Mouse (Mus musculus): ENCODE results near the gene Insr. TPM values are rescaled to one million over a fixed set of nuclear protein-coding genes. Genes with fewer than 3 reads are reported as not detected.

Gene Insr
- polyA plus RNA-seq, 1 experiment from 2014 or later: 56.9 TPM

DNA sequence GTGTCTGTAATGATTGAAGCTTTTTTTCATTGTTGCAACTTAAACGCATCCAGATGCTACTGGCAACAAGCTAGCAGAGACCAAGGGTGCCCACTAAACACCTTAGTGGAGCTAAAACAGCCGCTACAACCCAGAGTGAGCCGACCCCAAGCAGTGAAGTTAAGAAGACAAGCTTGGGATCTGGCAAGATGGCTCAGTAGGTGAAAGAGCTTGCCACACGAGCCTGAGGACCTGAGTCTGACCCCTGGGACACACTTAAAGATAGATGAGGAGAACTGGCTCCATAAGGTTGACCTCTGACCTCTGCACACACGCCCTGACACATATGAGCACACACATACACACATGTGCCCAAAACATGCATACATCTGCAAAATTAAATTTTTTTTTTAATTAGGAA, 4.2 kb downstream of the Insr start:
- WGBS: 74% methylated on average over 5 of the region's 5 CpGs
- peaks cover 9% of the 10 kb centered on the region for H3K36me3 ChIP-seq (ENCODE audit: control insufficient read depth, insufficient read depth, low read length)
- H3K27me3 ChIP-seq (ENCODE audit: control insufficient read depth, insufficient read depth, low read length): no peaks in the 10 kb centered on the region
- no peak overlapping the region for H3K4me3 ChIP-seq (ENCODE audit: control insufficient read depth in 1 of 2, insufficient read depth in 1 of 2, low read depth in 1 of 2, low read length in 2 of 2)
- no peak overlapping the region for H3K9ac ChIP-seq (ENCODE audit: low read length)
- ATAC-seq (ENCODE audit: insufficient number of reproducible peaks, insufficient read depth, low FRiP score, low read depth): no peak
- H3K9me3 ChIP-seq (ENCODE audit: control insufficient read depth, low read length): no peaks in the 10 kb centered on the region
- no peak overlapping the region for H3K4me2 ChIP-seq (ENCODE audit: low read length)
- peaks cover 7 to 41% of the 10 kb centered on the region in 2 experiments for H3K4me1 ChIP-seq (ENCODE audit: control insufficient read depth in 2 of 2, insufficient read depth in 2 of 2, low read length in 2 of 2)
- H3K27ac ChIP-seq (replicated peaks in 1 of 2; ENCODE audit: control insufficient read depth in 1 of 2, insufficient read depth in 1 of 2, low read depth in 2 of 2, low read length in 2 of 2): no peak overlapping the region

DNA sequence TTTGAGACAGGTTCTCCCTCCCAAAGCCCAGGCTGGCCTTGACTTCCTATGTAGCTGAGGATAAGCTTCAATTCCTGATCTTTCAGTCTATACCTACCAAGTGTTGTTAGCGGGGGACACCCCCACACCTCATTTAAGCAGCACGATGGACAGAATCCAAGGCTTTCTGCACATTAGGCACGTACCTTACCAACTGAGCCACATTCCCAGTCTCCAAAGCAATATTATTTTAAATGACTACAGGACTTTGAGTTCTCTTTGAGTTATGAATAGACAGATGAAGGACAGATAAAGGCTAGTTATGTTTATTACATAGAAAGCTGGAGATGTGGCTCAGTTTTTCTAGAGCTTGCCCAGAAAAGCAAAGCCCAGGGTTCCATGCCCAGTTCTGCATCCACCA, 5.6 kb downstream of the Insr start:
- H3K27ac ChIP-seq (replicated peaks in 1 of 2; ENCODE audit: control insufficient read depth in 1 of 2, insufficient read depth in 1 of 2, low read depth in 2 of 2, low read length in 2 of 2): no peak overlapping the region
- no peak for ATAC-seq (ENCODE audit: insufficient number of reproducible peaks, insufficient read depth, low FRiP score, low read depth)
- no peak overlapping the region for H3K4me3 ChIP-seq (ENCODE audit: control insufficient read depth in 1 of 2, insufficient read depth in 1 of 2, low read depth in 1 of 2, low read length in 2 of 2)
- H3K9ac ChIP-seq (ENCODE audit: low read length): no peak overlapping the region
- 93% methylated on average over 3 of the region's 3 CpGs for WGBS
- H3K9me3 ChIP-seq (ENCODE audit: control insufficient read depth, low read length): no peaks in the 10 kb centered on the region
- H3K4me2 ChIP-seq (ENCODE audit: low read length): no peak overlapping the region
- H3K36me3 ChIP-seq (ENCODE audit: control insufficient read depth, insufficient read depth, low read length): peaks cover 9% of the 10 kb centered on the region
- peaks cover 7 to 37% of the 10 kb centered on the region in 2 experiments for H3K4me1 ChIP-seq (ENCODE audit: control insufficient read depth in 2 of 2, insufficient read depth in 2 of 2, low read length in 2 of 2)
- H3K27me3 ChIP-seq (ENCODE audit: control insufficient read depth, insufficient read depth, low read length): no peaks in the 10 kb centered on the region

- Histone ChIP-seq H3K4me2 (ENCODE audit: low read length) (no peak overlapping the region), H3K9ac (ENCODE audit: low read length) (no peak overlapping the region), H3K9me3 (ENCODE audit: control insufficient read depth, low read length) (no peaks in the 10 kb centered on the region), H3K27me3 (ENCODE audit: control insufficient read depth, insufficient read depth, low read length) (no peaks in the 10 kb centered on the region), H3K36me3 (ENCODE audit: control insufficient read depth, insufficient read depth, low read length) (peaks cover 2% of the 10 kb centered on the region; the same call in 1 of the 2 replicates), H3K27ac (replicated peaks in 1 of 2; ENCODE audit: control insufficient read depth in 1 of 2, insufficient read depth in 1 of 2, low read depth in 2 of 2, low read length in 2 of 2) (no peak overlapping the region), H3K4me1 (ENCODE audit: control insufficient read depth in 2 of 2, insufficient read depth in 2 of 2, low read length in 2 of 2) (peaks cover 0 to 7% of the 10 kb centered on the region in 2 experiments; a peak in 2 of 4 replicates), H3K4me3 (ENCODE audit: control insufficient read depth in 1 of 2, insufficient read depth in 1 of 2, low read depth in 1 of 2, low read length in 2 of 2) (no peak overlapping the region)
- no peak for ATAC-seq (ENCODE audit: insufficient number of reproducible peaks, insufficient read depth, low FRiP score, low read depth)
- 69% methylated on average over 3 of the region's 3 CpGs for WGBS
Observed at GRCm38 (mm10) chr8:3267449-3267761, 12.0 kb downstream of the Insr start.

DNA sequence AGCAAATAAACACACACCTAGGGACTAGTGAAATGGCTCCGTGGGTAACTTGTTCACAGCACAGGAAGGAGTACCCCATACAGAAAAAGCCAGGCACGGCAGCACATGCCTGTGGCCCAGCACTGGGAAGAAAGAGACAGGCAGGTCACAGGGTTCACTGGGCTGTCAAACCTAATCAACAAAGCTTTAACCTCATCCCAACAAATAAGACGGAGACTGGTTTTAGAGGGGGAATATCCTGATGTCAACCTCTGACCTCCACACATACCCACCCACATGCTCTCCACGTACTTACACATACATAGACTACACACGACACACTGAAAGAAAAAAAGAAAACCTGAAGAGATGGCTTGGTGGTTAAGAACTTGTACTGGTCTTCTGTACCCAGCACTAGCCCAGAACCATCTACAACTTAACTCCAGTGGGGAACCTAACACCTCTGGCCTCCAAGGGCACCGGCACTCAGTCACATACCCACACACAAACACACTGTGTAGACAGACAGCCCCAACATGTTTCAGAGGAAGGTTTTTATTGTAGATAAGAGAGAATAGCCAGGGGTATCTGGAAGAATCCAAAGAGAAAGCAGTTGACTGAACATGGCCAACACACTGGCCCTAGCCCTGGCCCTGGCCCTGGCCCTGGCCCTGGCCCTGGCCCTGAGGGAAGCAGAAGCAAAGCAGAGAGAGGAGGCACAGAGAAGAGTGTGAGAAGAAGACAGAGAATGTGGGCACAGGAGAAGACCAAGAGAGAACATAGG, 12.6 kb downstream of the Insr start:
- H3K9me3 ChIP-seq (ENCODE audit: control insufficient read depth, low read length): no peaks in the 10 kb centered on the region
- no peak overlapping the region for H3K4me2 ChIP-seq (ENCODE audit: low read length)
- ATAC-seq (ENCODE audit: insufficient number of reproducible peaks, insufficient read depth, low FRiP score, low read depth): no peak; the same call in 1 of the 2 replicates
- H3K27ac ChIP-seq (replicated peaks in 1 of 2; ENCODE audit: control insufficient read depth in 1 of 2, insufficient read depth in 1 of 2, low read depth in 2 of 2, low read length in 2 of 2): no peak overlapping the region
- no peak overlapping the region for H3K9ac ChIP-seq (ENCODE audit: low read length)
- peaks cover 2% of the 10 kb centered on the region; the same call in 1 of the 2 replicates for H3K36me3 ChIP-seq (ENCODE audit: control insufficient read depth, insufficient read depth, low read length)
- 78% methylated on average over 6 of the region's 6 CpGs for WGBS
- peaks cover 0 to 7% of the 10 kb centered on the region in 2 experiments; a peak in 2 of 4 replicates for H3K4me1 ChIP-seq (ENCODE audit: control insufficient read depth in 2 of 2, insufficient read depth in 2 of 2, low read length in 2 of 2)
- no peaks in the 10 kb centered on the region for H3K27me3 ChIP-seq (ENCODE audit: control insufficient read depth, insufficient read depth, low read length)
- H3K4me3 ChIP-seq (ENCODE audit: control insufficient read depth in 1 of 2, insufficient read depth in 1 of 2, low read depth in 1 of 2, low read length in 2 of 2): no peak overlapping the region

GRCm38 (mm10) chr8:3265182-3265581, 14.2 kb downstream of the Insr start:
- H3K27ac ChIP-seq (replicated peaks in 1 of 2; ENCODE audit: control insufficient read depth in 1 of 2, insufficient read depth in 1 of 2, low read depth in 2 of 2, low read length in 2 of 2): no peak overlapping the region
- WGBS: 77% methylated on average over 3 of the region's 3 CpGs
- peaks cover 2% of the 10 kb centered on the region; the same call in 1 of the 2 replicates for H3K36me3 ChIP-seq (ENCODE audit: control insufficient read depth, insufficient read depth, low read length)
- no peak overlapping the region for H3K4me2 ChIP-seq (ENCODE audit: low read length)
- no peaks in the 10 kb centered on the region for H3K27me3 ChIP-seq (ENCODE audit: control insufficient read depth, insufficient read depth, low read length)
- ATAC-seq (ENCODE audit: insufficient number of reproducible peaks, insufficient read depth, low FRiP score, low read depth): no peak
- no peaks in the 10 kb centered on the region for H3K9me3 ChIP-seq (ENCODE audit: control insufficient read depth, low read length)
- no peak overlapping the region for H3K9ac ChIP-seq (ENCODE audit: low read length)
- H3K4me1 ChIP-seq (ENCODE audit: control insufficient read depth in 2 of 2, insufficient read depth in 2 of 2, low read length in 2 of 2): 0 out of 4 replicates have a peak, but pooled peaks cover 0 to 5% of the 10 kb centered on the region in 2 experiments
- H3K4me3 ChIP-seq (ENCODE audit: control insufficient read depth in 1 of 2, insufficient read depth in 1 of 2, low read depth in 1 of 2, low read length in 2 of 2): no peak overlapping the region

GRCm38 (mm10) chr8:3262779-3263178, 16.6 kb downstream of the Insr start:
- Histone ChIP-seq H3K36me3 (ENCODE audit: control insufficient read depth, insufficient read depth, low read length) (peaks cover 14% of the 10 kb centered on the region), H3K27ac (replicated peaks in 1 of 2; ENCODE audit: control insufficient read depth in 1 of 2, insufficient read depth in 1 of 2, low read depth in 2 of 2, low read length in 2 of 2) (no peak overlapping the region), H3K27me3 (ENCODE audit: control insufficient read depth, insufficient read depth, low read length) (no peaks in the 10 kb centered on the region), H3K9me3 (ENCODE audit: control insufficient read depth, low read length) (no peaks in the 10 kb centered on the region), H3K4me2 (ENCODE audit: low read length) (no peak overlapping the region), H3K4me3 (ENCODE audit: control insufficient read depth in 1 of 2, insufficient read depth in 1 of 2, low read depth in 1 of 2, low read length in 2 of 2) (no peak overlapping the region), H3K9ac (ENCODE audit: low read length) (no peak overlapping the region), H3K4me1 (ENCODE audit: control insufficient read depth in 2 of 2, insufficient read depth in 2 of 2, low read length in 2 of 2) (0 out of 4 replicates have a peak, but pooled peaks cover 0 to 4% of the 10 kb centered on the region in 2 experiments)
- 86% methylated on average over 3 of the region's 3 CpGs for WGBS
- no peak for ATAC-seq (ENCODE audit: insufficient number of reproducible peaks, insufficient read depth, low FRiP score, low read depth)

DNA sequence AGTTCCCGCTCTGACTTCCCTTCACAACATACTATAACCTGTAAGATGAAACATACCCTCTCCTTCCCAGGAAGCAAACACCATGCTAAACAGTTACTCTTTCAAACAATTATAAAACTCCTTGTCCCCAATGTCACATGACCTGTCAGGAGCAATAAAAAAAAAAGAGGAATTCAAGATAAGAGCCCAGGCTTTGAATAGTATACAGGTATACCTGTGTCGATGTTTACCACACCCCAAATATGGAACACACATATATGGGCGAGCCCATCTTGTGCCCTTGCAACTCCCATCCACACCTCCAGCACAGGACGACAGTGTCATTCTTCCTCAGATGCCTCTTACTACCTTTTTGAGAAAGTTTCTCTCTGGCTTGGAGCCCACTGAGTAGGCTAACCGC, 18.3 kb downstream of the Insr start:
- H3K27ac ChIP-seq (replicated peaks in 1 of 2; ENCODE audit: control insufficient read depth in 1 of 2, insufficient read depth in 1 of 2, low read depth in 2 of 2, low read length in 2 of 2): no peak overlapping the region
- ATAC-seq (ENCODE audit: insufficient number of reproducible peaks, insufficient read depth, low FRiP score, low read depth): no peak
- no peaks in the 10 kb centered on the region for H3K9me3 ChIP-seq (ENCODE audit: control insufficient read depth, low read length)
- H3K36me3 ChIP-seq (ENCODE audit: control insufficient read depth, insufficient read depth, low read length): peaks cover 15% of the 10 kb centered on the region
- H3K27me3 ChIP-seq (ENCODE audit: control insufficient read depth, insufficient read depth, low read length): no peaks in the 10 kb centered on the region
- H3K4me1 ChIP-seq (ENCODE audit: control insufficient read depth in 2 of 2, insufficient read depth in 2 of 2, low read length in 2 of 2): peaks cover 3 to 9% of the 10 kb centered on the region in 2 experiments; a peak in 3 of 4 replicates
- H3K4me3 ChIP-seq (ENCODE audit: control insufficient read depth in 1 of 2, insufficient read depth in 1 of 2, low read depth in 1 of 2, low read length in 2 of 2): no peak overlapping the region
- WGBS: 92% methylated on average over 5 of the region's 5 CpGs
- no peak overlapping the region for H3K4me2 ChIP-seq (ENCODE audit: low read length)
- H3K9ac ChIP-seq (ENCODE audit: low read length): no peak overlapping the region

Data from heart, embryonic 14.5 days (tissue).